Mouse (Mus musculus): ENCODE measurements around the gene Agpat3.

DNA sequence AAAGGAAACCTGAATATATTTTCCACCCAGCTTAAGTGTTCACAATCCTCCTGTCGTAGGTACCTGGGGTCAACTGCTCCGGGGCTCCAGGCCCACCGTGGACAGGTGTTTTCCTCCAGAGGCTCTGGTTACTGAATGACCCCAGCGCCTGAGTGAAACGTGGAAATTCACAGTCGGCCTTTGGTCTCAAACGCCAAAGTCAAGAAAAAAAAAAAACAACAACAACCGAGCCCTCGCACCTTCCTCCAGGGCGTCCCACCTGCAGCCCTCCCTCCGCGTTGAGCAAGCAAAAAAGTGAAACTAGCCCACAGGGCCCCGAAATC, 764 bp downstream of the Agpat3 start:
- TF ChIP-seq CTCF (IDR thresholded peaks at IDR 0.05; ENCODE audit: low read depth) (no peak), EP300 (IDR thresholded peaks at IDR 0.05; ENCODE audit: low read depth) (no peak)
